ENCODE assay signal across 9 mouse cellular contexts in the genomic region with DNA sequence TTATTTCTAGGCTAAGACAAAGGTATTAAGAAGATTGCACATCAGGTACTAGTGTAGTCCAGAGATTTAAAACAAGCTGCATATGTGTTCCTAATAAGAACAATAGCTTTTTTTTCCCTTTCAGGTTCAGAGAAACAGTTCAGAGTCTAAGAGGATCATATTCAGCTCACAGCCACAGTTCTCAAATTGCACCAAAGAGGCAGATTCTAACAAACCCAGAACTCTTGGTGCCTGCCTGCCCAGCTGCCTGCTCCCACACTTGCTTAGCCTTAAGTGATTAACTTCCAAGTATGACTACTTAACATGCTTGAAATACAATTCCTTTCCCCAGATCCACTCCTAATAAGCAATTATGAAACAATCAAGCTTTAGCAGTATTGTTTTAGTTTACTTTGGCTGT.
"Had no signal": no experiment of that assay in that cellular context is flagged by ENCODE, and none has a peak within 500 bp of the region (broad histone marks: within the 10 kb centered on the region; RNA-seq: fewer than 3 reads in every experiment).

No protein-coding gene starts in this region.

- H3K27me3 ChIP-seq: kidney, embryonic 15.5 days; limb, embryonic 13.5 days; midbrain, embryonic 13.5 days had no signal

- H3K4me1 ChIP-seq: kidney, embryonic 15.5 days; limb, embryonic 13.5 days; midbrain, embryonic 13.5 days had no signal

- DNase-seq: kidney, postnatal 36 days; left cerebral cortex, postnatal 4 days; lung, adult 18-20 months; lung, postnatal 36 days; thymus, postnatal 4 days had no signal

- H3K9ac ChIP-seq: kidney, embryonic 15.5 days; limb, embryonic 13.5 days; liver, embryonic 14.5 days; midbrain, embryonic 13.5 days had no signal

- H3K4me3 ChIP-seq: kidney, embryonic 15.5 days; limb, embryonic 13.5 days; midbrain, embryonic 13.5 days had no signal

- H3K4me2 ChIP-seq: kidney, embryonic 15.5 days; limb, embryonic 13.5 days; midbrain, embryonic 13.5 days had no signal

- H3K9me3 ChIP-seq: limb, embryonic 13.5 days had no signal

- H3K27ac ChIP-seq: kidney, embryonic 15.5 days; limb, embryonic 13.5 days; liver, embryonic 14.5 days; midbrain, embryonic 13.5 days had no signal

- ATAC-seq: midbrain, embryonic 13.5 days had no signal

- H3K36me3 ChIP-seq: kidney, embryonic 15.5 days had no signal
